Mouse (Mus musculus) heart, postnatal 0 days (tissue): ENCODE results near the gene 1810010D01Rik. TPM values are rescaled to one million over a fixed set of nuclear protein-coding genes. Genes with fewer than 3 reads are reported as not detected.

ENCODE experiments used
- ATAC-seq: fragments of 200-750 bp; cut with Nextera tagmentation; 2 replicates; pipeline ENCODE4 v1.8.0; 2017; ENCODE audit warnings: low read depth, moderate number of reproducible peaks, moderate library complexity; ENCODE audit not compliant: insufficient read depth
- DNase-seq: peaks from one replicate; pipeline ENCODE4 v3.0.0-alpha.2; 2016; ENCODE audit warnings: low spot score
- H3K27ac ChIP-seq: fragments of 300-500 bp; sonication (generic); 2 replicates; pipeline ENCODE4 v1.5.1; 2014; ENCODE audit warnings: low read depth, mild to moderate bottlenecking
- H3K27me3 ChIP-seq: fragments of 300-500 bp; sonication (generic); 2 replicates; pipeline ENCODE4 v1.6.1; 2014; ENCODE audit warnings: low read length, mixed read lengths; ENCODE audit not compliant: control insufficient read depth, insufficient read depth
- H3K36me3 ChIP-seq: fragments of 300-500 bp; sonication (generic); replicated peaks from 2 replicates; pipeline ENCODE4 v1.6.1; 2014; ENCODE audit warnings: low read length, mixed read lengths; ENCODE audit not compliant: control insufficient read depth, insufficient read depth
- H3K4me1 ChIP-seq: fragments of 300-500 bp; sonication (generic); 2 replicates; pipeline ENCODE4 v1.6.1; 2014; ENCODE audit warnings: antibody characterized with exemption; ENCODE audit not compliant: control insufficient read depth, insufficient read depth
- H3K4me2 ChIP-seq: fragments of 300-500 bp; sonication (generic); 2 replicates; pipeline ENCODE4 v1.6.1; 2014; ENCODE audit warnings: low read depth, mild to moderate bottlenecking, low read length, moderate library complexity
- H3K4me3 ChIP-seq: fragments of 300-500 bp; sonication (generic); 2 replicates; pipeline ENCODE4 v1.5.1; 2014; ENCODE audit warnings: low read depth, low read length
- H3K9ac ChIP-seq: fragments of 300-500 bp; sonication (generic); replicated peaks from 2 replicates; pipeline ENCODE4 v1.6.1; 2014; ENCODE audit warnings: low read depth, low read length, mixed read lengths
- H3K9me3 ChIP-seq: fragments of 300-500 bp; sonication (generic); replicated peaks from 2 replicates; pipeline ENCODE4 v1.6.1; 2016; ENCODE audit warnings: low read length; ENCODE audit not compliant: control insufficient read depth
- CTCF ChIP-seq: IDR thresholded peaks from 2 replicates; pipeline ENCODE4 v1.5.1; 2016; ENCODE audit warnings: antibody characterized with exemption, control low read depth, low read depth
- EP300 ChIP-seq: IDR thresholded peaks from 2 replicates; pipeline ENCODE4 v1.6.1; 2016; ENCODE audit warnings: antibody characterized with exemption, low read depth
- WGBS: fragments of 180-500 bp; shearing (Covaris S2); extraction: QIAGEN DNeasy Blood & Tissue Kit; methylation state at CpG from one replicate; pipeline ENCODE4 v1.1.7; 2014; 5-methylcytosine and 5-hydroxymethylcytosine counted together
- polyA plus RNA-seq: library from polyadenylated mRNA; unstranded; fragments of >200 nt; fragmentation: Nextera tagmentation; extraction: Ambion mirVana; gene quantifications from 2 replicates; pipeline ENCODE4 v1.2.1, GENCODE M21; 2015
- total RNA-seq: library from RNA; depleted of rRNA; stranded (reverse); fragments of >200 nt; gene quantifications from 2 replicates; pipeline ENCODE4 v1.2.3, GENCODE M21; 2014; ENCODE audit warnings: low replicate concordance; rRNA removed

Gene 1810010D01Rik
- total RNA-seq (7.1 TPM in 1 of 2 replicates, not detected in the other), polyA plus RNA-seq (not detected in 2 replicates)

DNA sequence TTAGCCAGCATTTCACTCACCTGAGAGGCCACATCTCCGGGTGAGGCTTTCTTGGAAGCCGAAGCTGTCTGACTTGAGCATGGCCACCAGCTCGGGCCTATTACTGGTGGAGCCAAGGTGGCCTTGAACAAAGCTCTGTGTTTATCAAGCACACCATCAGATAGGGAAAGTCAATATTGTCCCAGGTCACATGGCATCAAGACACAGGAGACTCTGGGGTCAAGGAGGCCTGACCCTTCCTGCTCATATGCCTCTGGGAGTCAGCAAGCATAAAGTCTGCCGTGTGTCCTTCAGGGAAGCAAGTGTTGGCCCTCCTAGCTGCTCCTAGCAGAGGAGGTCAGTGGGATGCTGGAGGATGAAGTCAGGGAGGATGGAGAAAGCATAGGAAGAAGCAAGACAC is at the start of gene 1810010D01Rik:
Gene 1810010D01Rik, minus strand, starts transcription at position 114 of the 400 bp plus-strand sequence.
- 85% methylated on average over 4 of the region's 4 CpGs for WGBS
- TF ChIP-seq EP300 (no peak), CTCF (no peak)
- Histone ChIP-seq H3K27me3 (no peaks in the 10 kb centered on the region), H3K27ac (peak within 1 kb of the TSS; percentile 88), H3K4me2 (no peak within 1 kb of the TSS), H3K9ac (0 out of 2 replicates have a peak within 1 kb of the TSS, but pooled peaks have one; percentile 19), H3K9me3 (no peaks in the 10 kb centered on the region), H3K36me3 (no peaks in the 10 kb centered on the region), H3K4me3 (no peak within 1 kb of the TSS), H3K4me1 (peaks cover 19% of the 10 kb centered on the region)
- DNase-seq (no peak), ATAC-seq (no peak)

DNA sequence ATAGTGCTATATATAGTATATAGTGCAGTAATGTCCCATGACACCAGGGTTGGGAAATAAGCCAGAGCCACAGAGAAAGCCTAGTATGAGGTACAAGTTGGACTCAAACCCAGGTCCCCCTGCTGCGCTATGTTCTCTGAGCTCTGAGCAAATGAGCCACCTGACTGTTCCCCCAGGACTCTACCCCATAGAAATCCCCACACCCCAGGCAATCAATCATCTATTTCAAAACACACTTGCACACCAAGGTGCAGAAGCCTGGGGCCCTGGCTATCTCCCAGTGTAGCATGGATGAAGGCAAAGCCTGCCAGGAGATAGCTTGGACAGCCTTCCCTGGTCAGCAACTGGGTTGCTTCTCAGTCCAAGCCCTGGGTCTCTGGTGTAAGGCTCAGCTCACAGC is 48.2 kb upstream of the 1810010D01Rik start:
- H3K4me2 ChIP-seq, result no peak overlapping the region
- no peak overlapping the region for H3K27ac ChIP-seq
- H3K36me3 ChIP-seq, result peaks cover 22% of the 10 kb centered on the region
- no peaks in the 10 kb centered on the region for H3K4me1 ChIP-seq
- H3K9me3 ChIP-seq, result no peaks in the 10 kb centered on the region
- ATAC-seq, result no peak
- no peak for TF ChIP-seq EP300
- TF ChIP-seq CTCF, result no peak
- no peak overlapping the region for H3K9ac ChIP-seq
- DNase-seq, result no peak
- H3K4me3 ChIP-seq, result no peak overlapping the region
- 90% methylated on average over 1 of the region's 1 CpGs for WGBS
- H3K27me3 ChIP-seq, result no peaks in the 10 kb centered on the region

DNA sequence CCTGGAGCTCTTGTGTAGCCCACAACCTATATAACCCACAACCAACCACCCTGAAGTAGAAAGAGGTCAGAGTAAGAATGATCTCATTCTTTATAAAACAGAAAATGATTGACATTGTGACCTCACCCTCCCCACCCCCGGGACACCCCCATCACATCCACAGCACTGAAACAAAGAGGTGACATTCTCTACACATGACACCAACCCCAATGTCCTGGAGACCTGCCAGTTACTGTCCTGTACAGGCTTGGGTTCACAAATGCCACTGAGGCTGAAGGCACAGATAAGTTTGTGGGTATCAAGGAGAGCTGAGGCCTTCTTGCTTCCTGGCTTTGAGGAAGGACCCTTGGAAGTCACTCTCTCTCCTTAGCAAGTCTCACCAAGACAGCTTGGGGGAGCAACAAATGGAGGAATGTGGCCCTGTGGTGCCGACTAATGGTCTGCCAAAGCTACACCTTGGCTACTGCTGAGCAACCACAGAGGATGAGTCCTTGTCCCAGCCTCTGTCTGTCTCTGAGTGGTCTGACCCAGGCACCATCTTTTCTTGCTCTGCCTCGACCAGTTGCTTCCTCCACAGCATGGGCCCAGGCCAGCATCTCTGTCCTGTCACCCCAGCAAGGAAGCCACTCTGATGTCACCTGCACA is 46.2 kb upstream of the 1810010D01Rik start:
- 35% methylated on average over 3 of the region's 3 CpGs for WGBS
- no peak for TF ChIP-seq CTCF
- no peak for TF ChIP-seq EP300
- no peaks in the 10 kb centered on the region for H3K4me1 ChIP-seq

DNA sequence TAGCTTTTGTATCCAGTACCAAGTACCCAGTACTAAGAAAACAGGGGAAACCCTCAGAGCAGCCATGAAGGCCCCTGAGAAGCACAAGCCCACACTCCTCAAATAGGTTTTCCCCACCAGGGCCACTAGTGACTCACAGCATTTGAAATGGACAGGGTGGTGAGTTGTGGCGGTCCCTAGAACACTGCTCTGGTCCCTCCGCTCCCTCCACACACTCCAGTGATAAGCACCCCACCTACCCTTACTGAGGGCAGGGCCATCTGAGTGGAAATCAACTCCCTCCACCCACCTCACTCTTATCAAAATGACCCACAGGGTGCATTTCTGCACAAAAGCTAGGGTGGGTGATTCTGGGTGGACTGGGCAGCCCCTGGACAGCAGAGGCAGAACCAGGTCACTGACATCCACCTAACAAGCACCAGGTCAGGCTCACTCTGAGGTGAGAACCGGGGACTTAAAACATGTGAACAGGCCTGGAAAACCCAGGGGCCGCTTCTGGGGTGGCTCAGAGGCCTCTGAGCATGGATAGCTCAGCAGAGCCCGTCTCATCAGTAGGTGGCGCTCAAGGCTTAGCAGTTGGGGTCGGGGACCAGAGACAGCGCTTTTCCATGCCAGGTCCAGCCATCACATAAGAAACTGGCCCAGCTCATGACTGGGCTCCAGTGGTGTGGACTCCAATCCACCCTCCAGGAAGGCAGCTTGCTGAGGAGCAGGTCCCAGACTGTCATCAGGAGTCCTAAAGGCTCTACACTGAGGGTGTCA is 45.0 kb upstream of the 1810010D01Rik start:
- H3K9ac ChIP-seq, result no peak overlapping the region
- H3K27me3 ChIP-seq, result no peaks in the 10 kb centered on the region
- no peaks in the 10 kb centered on the region for H3K4me1 ChIP-seq
- no peak overlapping the region for H3K4me2 ChIP-seq
- H3K27ac ChIP-seq, result no peak overlapping the region
- H3K36me3 ChIP-seq, result peaks cover 7% of the 10 kb centered on the region; the same call in 1 of the 2 replicates
- TF ChIP-seq CTCF (peak; percentile 83), EP300 (no peak)
- no peak overlapping the region for H3K4me3 ChIP-seq
- peak; percentile 79 for ATAC-seq
- H3K9me3 ChIP-seq, result no peaks in the 10 kb centered on the region
- WGBS, result 30% methylated on average over 8 of the region's 8 CpGs
- peak; percentile 60 for DNase-seq

More for the DNA sequence above, 46.2 kb upstream of the 1810010D01Rik start:
- H3K36me3 ChIP-seq, result peaks cover 12% of the 10 kb centered on the region
- H3K9ac ChIP-seq, result no peak overlapping the region
- H3K27ac ChIP-seq, result no peak overlapping the region
- H3K9me3 ChIP-seq, result no peaks in the 10 kb centered on the region
- H3K4me3 ChIP-seq, result no peak overlapping the region
- ATAC-seq, result no peak
- DNase-seq, result no peak
- no peak overlapping the region for H3K4me2 ChIP-seq
- H3K27me3 ChIP-seq, result no peaks in the 10 kb centered on the region

DNA sequence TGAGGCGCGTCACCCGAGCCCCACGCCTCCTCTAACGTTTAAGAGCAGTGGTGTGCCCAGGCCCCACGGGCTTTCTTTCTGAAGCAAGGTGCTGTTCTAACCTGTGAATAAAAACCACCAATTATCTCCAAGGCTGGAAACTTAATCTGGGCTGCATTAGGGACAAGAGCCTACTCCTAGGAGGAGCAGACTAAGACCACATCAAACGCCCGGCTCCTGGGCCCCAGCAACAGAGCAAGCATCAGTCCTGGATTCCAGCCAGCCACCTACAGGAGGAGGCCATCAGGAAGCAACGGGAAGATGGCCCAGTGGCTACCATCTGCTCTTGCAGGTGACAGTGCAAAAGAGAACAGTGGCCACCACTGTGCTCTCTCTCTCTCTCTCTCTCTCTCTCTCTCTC is 42.3 kb upstream of the 1810010D01Rik start:
- TF ChIP-seq CTCF (no peak), EP300 (no peak)
- H3K9me3 ChIP-seq, result no peaks in the 10 kb centered on the region
- no peak overlapping the region for H3K27ac ChIP-seq
- 73% methylated on average over 9 of the region's 9 CpGs for WGBS
- ATAC-seq (no peak), DNase-seq (no peak)
- no peaks in the 10 kb centered on the region for H3K27me3 ChIP-seq
- H3K4me1 ChIP-seq, result no peaks in the 10 kb centered on the region
- H3K36me3 ChIP-seq, result no peaks in the 10 kb centered on the region
- no peak overlapping the region for H3K9ac ChIP-seq
- H3K4me3 ChIP-seq, result no peak overlapping the region
- no peak overlapping the region for H3K4me2 ChIP-seq
